Mouse (Mus musculus) effector memory CD4-positive, alpha-beta T cell, adult 7 months (primary cell): ENCODE measurements around the gene 4933402N22Rik. TPM values are rescaled to one million over a fixed set of nuclear protein-coding genes. Genes with fewer than 3 reads are reported as not detected.

Experiments used
- polyA plus RNA-seq: library from polyadenylated mRNA; unstranded; fragments of 100-300 nt; shearing (Covaris generic); gene quantifications from one replicate; pipeline ENCODE4 v1.2.1, GENCODE M21; 2017

Gene 4933402N22Rik
- not detected for polyA plus RNA-seq

DNA sequence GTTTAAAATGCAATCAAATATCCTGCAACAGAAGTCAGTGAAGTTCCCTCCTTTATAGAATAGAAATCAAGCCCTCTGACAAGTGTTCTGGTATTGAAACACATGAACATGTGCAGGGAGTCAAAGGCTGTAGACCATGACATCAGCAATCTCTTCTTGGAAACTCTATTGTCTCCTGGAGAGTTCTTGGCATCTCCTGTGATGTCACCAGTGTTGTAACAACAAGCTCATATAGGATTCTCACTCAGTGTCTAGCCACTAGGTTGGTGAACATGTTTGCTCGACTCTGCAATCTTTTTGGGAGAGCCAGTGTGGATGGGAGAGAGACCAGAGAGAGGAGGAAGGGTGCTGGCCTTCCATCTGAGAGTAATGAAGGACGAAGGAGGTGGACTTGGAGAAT lies at the start of gene 4933402N22Rik:
Gene 4933402N22Rik (plus strand): TSS at position 301 of the 400 bp plus-strand sequence.

Other genes with a start within 250 kb of the 4933402N22Rik start
- gene Gm8922, start 236.1 kb upstream of the 4933402N22Rik start, polyA plus RNA-seq, result 1.3 TPM
- gene Gm8926, start 147.5 kb upstream of the 4933402N22Rik start, polyA plus RNA-seq, result 2.3 TPM
- gene Gm6465, start 72.5 kb upstream of the 4933402N22Rik start, polyA plus RNA-seq, result not detected